Mouse (Mus musculus): ENCODE data around the gene P4ha3.

- no peak for TF ChIP-seq POLR2A (IDR thresholded peaks at IDR 0.05; ENCODE audit: low read depth, low read length)
- TF ChIP-seq CTCF (IDR thresholded peaks at IDR 0.05; ENCODE audit: extremely low read depth, insufficient read length, insufficient replicate concordance, low read depth, low read length) = 0 out of 2 replicates have a peak, but pooled peaks have one; percentile 7
These were observed at the start of gene P4ha3 for GRCm38 (mm10) chr7:100285383-100285782.

Measured in small intestine, adult 2 months (tissue).